Mouse (Mus musculus): Measurements from ENCODE around the gene Tmprss6.
A peak's percentile ranks its signal among the peaks of the same experiment; 100 is the strongest.

Tmprss6 gene

GRCm38 (mm10) chr15:78447746-78448535 lies 20.5 kb downstream of the Tmprss6 start:
- peak; percentile 82 for DNase-seq (ENCODE audit: low spot score)

- DNase-seq (ENCODE audit: low spot score): no peak
Measured at GRCm38 (mm10) chr15:78447121-78447520, 21.3 kb downstream of the Tmprss6 start.

GRCm38 (mm10) chr15:78443857-78444256 lies 24.6 kb downstream of the Tmprss6 start:
- DNase-seq (ENCODE audit: low spot score): no peak

- no peak for DNase-seq (ENCODE audit: low spot score)
Measured at GRCm38 (mm10) chr15:78442231-78442630, 26.2 kb downstream of the Tmprss6 start.

- no peak for DNase-seq (ENCODE audit: low spot score)
Measured at GRCm38 (mm10) chr15:78438973-78439372, 29.5 kb downstream of the Tmprss6 start.

- DNase-seq (ENCODE audit: low spot score): no peak
Measured at GRCm38 (mm10) chr15:78438505-78438904, 29.9 kb downstream of the Tmprss6 start.

GRCm38 (mm10) chr15:78438018-78438394 lies 30.4 kb downstream of the Tmprss6 start:
- no peak for DNase-seq (ENCODE audit: low spot score)

GRCm38 (mm10) chr15:78437237-78438017 lies 31.0 kb downstream of the Tmprss6 start:
- DNase-seq (ENCODE audit: low spot score): no peak

GRCm38 (mm10) chr15:78436380-78437192 lies 31.8 kb downstream of the Tmprss6 start:
- peak; percentile 20 for DNase-seq (ENCODE audit: low spot score)

- no peak for DNase-seq (ENCODE audit: low spot score)
Measured at GRCm38 (mm10) chr15:78435681-78436080, 32.8 kb downstream of the Tmprss6 start.

GRCm38 (mm10) chr15:78434896-78435520 lies 33.4 kb downstream of the Tmprss6 start:
- no peak for DNase-seq (ENCODE audit: low spot score)

GRCm38 (mm10) chr15:78431541-78432121 lies 36.8 kb downstream of the Tmprss6 start:
- no peak for DNase-seq (ENCODE audit: low spot score)

GRCm38 (mm10) chr15:78430874-78431273 lies 37.6 kb downstream of the Tmprss6 start:
- DNase-seq (ENCODE audit: low spot score): no peak

GRCm38 (mm10) chr15:78429871-78430622 lies 38.4 kb downstream of the Tmprss6 start:
- no peak for DNase-seq (ENCODE audit: low spot score)

GRCm38 (mm10) chr15:78429139-78429459 lies 39.3 kb downstream of the Tmprss6 start:
- DNase-seq (ENCODE audit: low spot score): no peak

GRCm38 (mm10) chr15:78428391-78429138 lies 39.9 kb downstream of the Tmprss6 start, which contains the start of gene Kctd17:
Gene Kctd17, plus strand, starts transcription at chr15:78428564.
- no peak for DNase-seq (ENCODE audit: low spot score)

- no peak for DNase-seq (ENCODE audit: low spot score)
Measured at GRCm38 (mm10) chr15:78425230-78425629, 43.2 kb downstream of the Tmprss6 start.

GRCm38 (mm10) chr15:78424507-78424906 lies 43.9 kb downstream of the Tmprss6 start:
- DNase-seq (ENCODE audit: low spot score): no peak

GRCm38 (mm10) chr15:78422046-78422956 lies 46.1 kb downstream of the Tmprss6 start:
- peak; percentile 86 for DNase-seq (ENCODE audit: low spot score)

All from T-cell, adult 2 months (primary cell).